Mouse (Mus musculus) spleen, adult 12 weeks (tissue): Measurements from ENCODE around the gene Slc22a7.

Experiments used
- DNase-seq: peaks from one replicate; pipeline ENCODE4 v3.0.0; 2022; ENCODE audit warnings: low spot score

Slc22a7 gene

DNA sequence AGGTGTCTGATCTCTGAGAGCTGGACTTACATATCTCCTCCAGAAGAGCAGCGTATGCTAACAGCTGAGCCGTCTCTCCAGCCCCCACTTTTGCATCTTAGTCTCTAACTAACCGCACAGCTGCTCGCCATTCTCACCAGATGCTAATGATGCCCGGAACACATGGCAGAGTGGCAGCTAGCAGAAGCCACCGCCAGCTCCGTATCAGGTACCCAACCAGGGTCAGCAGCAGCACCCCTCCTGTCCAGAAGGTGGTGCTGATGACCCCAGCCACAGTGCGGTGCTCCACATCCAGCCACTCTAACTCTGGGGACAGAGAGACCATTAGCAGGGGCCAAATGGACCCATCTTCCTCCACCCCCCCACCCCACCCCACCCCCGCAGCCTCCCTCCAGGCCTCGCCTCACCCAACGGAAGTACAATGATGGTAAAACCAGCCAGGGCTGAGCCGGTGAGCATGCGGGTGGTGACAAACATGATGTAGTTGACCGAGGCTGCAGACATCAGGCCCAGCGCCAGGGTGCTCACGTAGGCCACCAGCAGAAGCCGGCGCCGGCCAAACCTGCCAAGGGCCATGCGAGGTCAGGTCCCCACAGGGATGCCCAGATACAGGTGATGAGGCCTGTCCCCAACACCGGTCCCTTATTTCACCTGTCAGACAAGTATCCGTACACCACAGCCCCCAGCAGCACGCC lies 1.4 kb downstream of the Slc22a7 start:
- no peak for DNase-seq

- no peak for DNase-seq
Observed at GRCm38 (mm10) chr17:46433627-46434026, 4.6 kb downstream of the Slc22a7 start.

DNA sequence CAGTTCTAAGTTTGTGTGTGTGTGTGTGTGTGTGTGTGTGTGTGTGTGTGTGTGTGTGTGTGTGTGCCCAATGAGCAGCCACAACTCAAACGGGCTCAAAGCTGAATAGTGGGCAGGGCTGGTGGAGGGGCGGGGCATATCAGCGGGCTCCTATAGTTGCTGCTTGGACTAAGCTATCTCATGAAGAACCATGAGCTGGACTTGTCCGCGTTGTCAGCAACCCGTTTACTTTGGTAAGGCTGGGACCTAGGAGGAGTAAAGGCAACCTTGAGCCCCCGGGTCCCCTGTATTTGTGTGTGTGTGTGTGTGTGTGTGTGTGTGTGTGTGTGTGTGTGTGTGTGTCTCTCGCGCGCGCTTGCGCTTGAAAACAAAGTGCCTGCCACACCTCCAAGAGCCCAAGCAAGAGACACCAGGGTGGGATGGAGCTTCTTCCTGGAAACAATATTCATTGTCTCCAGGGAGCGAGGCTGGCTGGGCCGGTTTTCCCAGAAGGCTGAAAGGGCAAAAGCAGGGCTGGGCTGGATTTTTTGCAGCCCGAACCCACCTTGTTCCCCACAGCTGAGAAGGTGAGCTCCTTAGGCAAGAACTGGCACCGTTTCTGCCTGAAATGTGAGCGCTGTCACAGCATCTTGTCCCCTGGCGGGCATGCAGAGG lies 9.4 kb downstream of the Slc22a7 start, which contains the start of gene Crip3:
Crip3 (plus strand) TSS at position 166 of the 654 bp plus-strand sequence.
- no peak for DNase-seq

GRCm38 (mm10) chr17:46426496-46426895 lies 11.8 kb downstream of the Slc22a7 start:
- DNase-seq: no peak

DNA sequence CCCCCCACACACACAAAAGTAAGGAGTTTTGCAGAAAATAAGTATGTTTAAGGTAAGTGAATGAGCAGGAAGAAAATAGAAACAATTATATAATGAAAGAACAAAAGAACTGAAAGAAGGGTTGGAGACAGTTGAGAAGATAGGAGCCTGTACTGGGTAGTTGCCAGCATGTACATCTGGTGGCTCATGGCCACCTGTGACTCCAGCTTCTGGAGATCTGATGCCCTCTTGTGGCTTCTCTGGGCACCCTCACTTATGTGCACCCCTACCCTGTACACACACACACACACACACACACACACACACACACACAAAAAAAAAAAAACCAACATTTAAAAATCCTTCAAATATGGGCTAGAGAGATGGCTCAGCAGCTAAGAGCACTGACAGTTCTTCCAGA lies 18.5 kb downstream of the Slc22a7 start:
- DNase-seq: no peak

DNA sequence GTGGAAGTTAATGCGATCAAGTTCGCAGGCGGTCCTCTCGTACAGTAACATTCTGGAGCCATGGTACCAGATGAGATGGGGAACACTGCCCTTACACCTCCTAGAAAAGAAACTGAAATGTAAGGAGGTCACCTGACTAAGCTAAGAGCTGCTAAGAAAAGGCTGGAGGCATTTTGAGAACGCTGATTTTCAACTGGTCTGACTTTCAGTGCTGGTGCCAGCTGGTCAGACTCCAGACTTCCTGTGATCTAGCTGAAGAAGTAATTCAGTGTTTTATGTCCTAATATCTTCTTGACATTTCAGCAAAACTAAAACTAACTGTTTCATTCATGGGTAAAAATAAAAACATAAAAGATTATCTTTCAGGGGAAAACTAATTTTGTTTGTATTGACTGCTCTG lies 19.6 kb downstream of the Slc22a7 start:
- no peak for DNase-seq

- DNase-seq: no peak
Observed at GRCm38 (mm10) chr17:46408478-46408877, 29.8 kb downstream of the Slc22a7 start.

DNA sequence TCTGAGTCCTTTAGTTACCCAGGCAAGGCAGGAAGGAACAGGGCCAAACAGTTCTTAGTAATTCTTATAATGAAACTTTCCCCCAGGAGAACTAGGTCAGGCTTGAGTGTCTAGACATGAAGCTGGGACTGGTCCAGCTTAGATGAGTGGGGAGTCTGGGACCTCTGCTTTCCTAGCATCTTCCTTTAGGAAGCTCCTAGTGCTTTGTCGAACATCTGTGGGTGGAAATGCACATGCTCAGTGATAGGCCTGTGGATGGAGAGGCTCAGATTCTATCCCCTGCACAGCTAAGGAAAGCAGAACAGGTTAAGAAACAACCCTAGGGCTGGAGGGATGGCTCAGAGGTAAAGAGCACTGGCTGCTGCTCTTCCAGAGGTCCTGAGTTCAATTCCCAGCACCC lies 43.6 kb downstream of the Slc22a7 start:
- no peak for DNase-seq

DNA sequence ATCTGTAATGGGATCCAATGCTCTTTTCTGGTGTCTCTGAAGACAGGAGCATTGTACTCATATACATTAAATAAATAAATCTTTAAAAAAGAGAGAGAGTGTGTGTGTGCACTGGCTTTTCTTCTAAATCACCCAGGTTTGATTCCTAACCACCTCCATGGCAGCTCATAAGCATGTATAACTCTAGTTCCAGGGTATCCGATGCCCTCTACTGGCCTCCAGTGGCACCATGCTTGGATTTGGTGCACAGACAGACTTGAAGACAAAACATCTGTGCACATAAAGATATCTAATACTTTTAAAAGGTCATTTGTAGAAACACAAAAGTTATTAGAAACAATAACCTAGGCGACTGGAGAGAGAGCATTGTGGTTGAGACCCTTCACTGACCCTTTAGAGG lies 45.2 kb downstream of the Slc22a7 start:
- peak; percentile 21 for DNase-seq

GRCm38 (mm10) chr17:46388200-46388599 lies 50.1 kb downstream of the Slc22a7 start:
- peak; percentile 7 for DNase-seq

GRCm38 (mm10) chr17:46384061-46384801 lies 54.0 kb downstream of the Slc22a7 start:
- DNase-seq: peak; percentile 9

- peak; percentile 87 for DNase-seq
Observed at GRCm38 (mm10) chr17:46383294-46384060, 54.8 kb downstream of the Slc22a7 start, which contains the start of gene Zfp318. Zfp318 (plus strand) TSS chr17:46383731.
